Comparison of ENCODE assay signal across 8 mouse cellular contexts in the genomic region with DNA sequence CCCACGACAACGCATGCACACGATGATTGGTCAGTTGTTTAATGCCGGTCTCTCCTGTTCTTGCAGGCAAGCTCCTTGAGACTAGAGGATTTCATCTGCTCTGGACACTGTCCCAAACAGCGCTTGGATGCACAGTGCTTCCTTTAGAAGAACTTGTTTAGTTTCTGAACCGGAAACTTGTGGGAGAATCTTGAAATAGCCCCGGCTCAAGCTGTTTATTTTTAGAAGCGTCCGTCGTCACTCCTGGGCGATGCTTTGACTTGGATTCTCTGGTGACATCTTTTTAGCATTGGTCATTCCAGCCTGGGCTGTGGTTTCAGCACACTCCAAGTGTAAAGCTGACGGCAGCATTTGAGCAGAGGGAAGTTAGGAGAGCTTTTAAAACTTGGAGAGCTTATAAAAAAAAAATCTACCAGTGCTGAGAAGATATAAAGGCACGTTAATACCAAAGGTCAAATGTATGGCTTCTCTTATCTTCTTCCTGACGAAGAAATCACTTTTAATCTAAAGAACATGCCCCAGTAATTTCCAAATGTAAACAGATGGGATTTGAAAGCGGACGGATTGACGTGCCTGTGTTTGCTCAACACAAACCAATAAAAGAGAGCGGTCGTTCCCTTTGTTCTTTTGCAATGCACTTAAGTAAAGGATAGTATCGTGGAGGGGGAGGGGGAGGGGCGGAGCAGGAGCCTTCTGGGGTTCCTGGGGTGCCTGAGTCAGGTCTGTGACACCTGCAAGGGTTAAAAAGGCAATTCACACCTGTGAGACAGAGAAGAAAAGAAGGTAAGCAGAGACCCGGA. TPM values are rescaled to one million over a fixed set of nuclear protein-coding genes. Genes with fewer than 3 reads are reported as not detected.
DNase-seq lines count a peak whose midpoint lies in the region; ATAC-seq and TF ChIP-seq lines count a peak whose summit lies in the region.

No protein-coding gene starts in this region.

- intact Hi-C loops in gastrocnemius, adult 2 months (cut with DNase I) = no loop called here

- peak overlapping the region; percentile 81 for H3K27ac ChIP-seq in gastrocnemius, adult 2 months
- no peak overlapping the region for H3K27ac ChIP-seq in hindbrain, embryonic 14.5 days
- H3K27ac ChIP-seq in limb, embryonic 12.5 days = no peak overlapping the region

- H3K9me3 ChIP-seq in hindbrain, embryonic 14.5 days (ENCODE audit: control insufficient read depth, low read length) = no peaks in the 10 kb centered on the region
- no peaks in the 10 kb centered on the region for H3K9me3 ChIP-seq in limb, embryonic 12.5 days

- WGBS in hindbrain, embryonic 14.5 days = 37% methylated on average over 22 of the region's 22 CpGs
- 11% methylated on average over 22 of the region's 22 CpGs for WGBS in limb, embryonic 12.5 days

- TF ChIP-seq POLR2A in myocyte (IDR thresholded peaks at IDR 0.05; ENCODE audit: insufficient read length, low read depth) = no peak

- no peak for ATAC-seq in hindbrain, embryonic 14.5 days (ENCODE audit: low FRiP score)
- ATAC-seq in limb, embryonic 12.5 days (ENCODE audit: insufficient number of reproducible peaks, insufficient read depth, low FRiP score, low TSS enrichment, low read depth) = no peak

- H3K36me3 ChIP-seq in hindbrain, embryonic 14.5 days (replicated peaks; ENCODE audit: control insufficient read depth, insufficient read depth) = no peaks in the 10 kb centered on the region
- no peaks in the 10 kb centered on the region for H3K36me3 ChIP-seq in limb, embryonic 12.5 days
- H3K36me3 ChIP-seq in myocyte (ENCODE audit: control insufficient read depth, insufficient read depth) = no peaks in the 10 kb centered on the region

- peaks cover 4% of the 10 kb centered on the region; the same call in 1 of the 2 replicates for H3K4me1 ChIP-seq in hindbrain, embryonic 14.5 days (replicated peaks; ENCODE audit: control insufficient read depth, insufficient read depth, low read length)
- H3K4me1 ChIP-seq in limb, embryonic 12.5 days (replicated peaks) = peaks cover 10% of the 10 kb centered on the region; the same call in 1 of the 2 replicates

- no peak overlapping the region for H3ac ChIP-seq in myocyte (ENCODE audit: control insufficient read depth, insufficient read length)

- H3K79me2 ChIP-seq in myocyte (ENCODE audit: control insufficient read depth, insufficient read depth) = no peaks in the 10 kb centered on the region

- TF ChIP-seq CTCF in gastrocnemius, adult 2 months (IDR thresholded peaks at IDR 0.05) = no peak

- peak overlapping the region; percentile 48 for H3K4me3 ChIP-seq in gastrocnemius, adult 2 months
- no peak overlapping the region for H3K4me3 ChIP-seq in hindbrain, embryonic 14.5 days (replicated peaks; ENCODE audit: low read length)
- no peak overlapping the region for H3K4me3 ChIP-seq in limb, embryonic 12.5 days (replicated peaks)
- no peak overlapping the region for H3K4me3 ChIP-seq in myocyte

- no peaks in the 10 kb centered on the region for H3K27me3 ChIP-seq in hindbrain, embryonic 14.5 days (ENCODE audit: control insufficient read depth, insufficient read depth, low read length)
- peaks cover 5% of the 10 kb centered on the region for H3K27me3 ChIP-seq in limb, embryonic 12.5 days
- no peaks in the 10 kb centered on the region for H3K27me3 ChIP-seq in myocyte (ENCODE audit: control insufficient read depth, insufficient read depth, insufficient read length)

- DNase-seq in 3134 (ENCODE audit: extremely low read depth, insufficient read length, low spot score) = peak; percentile 66
- peak; percentile 80 for DNase-seq in Muller cell, postnatal 12 days (ENCODE audit: inconsistent ontology term)
- DNase-seq in gastrocnemius, adult 2 months = peak; percentile 73
- no peak for DNase-seq in hindbrain, embryonic 14.5 days (ENCODE audit: low spot score)
- no peak for DNase-seq in retina, embryonic 14.5 days (ENCODE audit: low spot score)
- DNase-seq in thymus, adult 18-20 months = no peak

- no peak overlapping the region for H3K9ac ChIP-seq in hindbrain, embryonic 14.5 days
- no peak overlapping the region for H3K9ac ChIP-seq in limb, embryonic 12.5 days (replicated peaks)

- peak overlapping the region; percentile 8; the same call in 1 of the 2 replicates for H3K4me2 ChIP-seq in hindbrain, embryonic 14.5 days (replicated peaks)
- peak overlapping the region; percentile 33 for H3K4me2 ChIP-seq in limb, embryonic 12.5 days
- H3K4me2 ChIP-seq in myocyte (ENCODE audit: low read depth) = peak overlapping the region; percentile 86

TF ChIP-seq in myocyte, 11 proteins besides CTCF, POLR2A, EP300 and RAD21:
- TF ChIP-seq CEBPB (IDR thresholded peaks at IDR 0.05; ENCODE audit: insufficient read depth, poor library complexity, severe bottlenecking) = 0 out of 2 replicates have a peak, but pooled peaks have one; percentile 6
- TF ChIP-seq SRF (IDR thresholded peaks at IDR 0.05; ENCODE audit: control insufficient read depth, insufficient read length, low read depth) = no peak

RNA-seq across cellular contexts. Expression of a gene that starts 46.5 kb away (rescaled TPM):
- 10 to 100 TPM in 1 of 2 experiments, 1 to 10 TPM in 1; 7.4 to 10.6 TPM for total RNA-seq in gastrocnemius, adult 2 months (2021)
- 13.0 and 14.1 TPM in 2 replicates for polyA plus RNA-seq in hindbrain, embryonic 14.5 days (2014; fragmentation: Nextera tagmentation; extraction: Ambion mirVana)
- 33.1 and 35.7 TPM in 2 replicates for polyA plus RNA-seq in limb, embryonic 12.5 days (2016; fragmentation: Nextera tagmentation; extraction: Ambion mirVana)
- 22.5 TPM for polyA plus RNA-seq in myocyte (2012; fragmentation: generic; extraction: Trizol)

Comparison
In these comparisons a context has a peak if more than half of its experiments do, and no peak if none do; other contexts are left out.
1. DNase-seq: peak in 3134 (single experiment), Muller cell, postnatal 12 days (single experiment) and gastrocnemius, adult 2 months (single experiment); none in hindbrain, embryonic 14.5 days (single experiment), retina, embryonic 14.5 days (single experiment) and thymus, adult 18-20 months (0 of 2).
2. H3K4me2 ChIP-seq: peak in every context shown above with its lines; median percentile 86 in myocyte; 33 in limb, embryonic 12.5 days; 8 in hindbrain, embryonic 14.5 days.